Mouse (Mus musculus): ENCODE data around the gene Cyp26a1.

Cyp26a1 gene

GRCm38 (mm10) chr19:37697651-37698272 lies at the start of gene Cyp26a1:
Gene Cyp26a1 (plus strand): TSS chr19:37697798.
- in situ Hi-C loops (cut with MboI, MseI) = no loop called here

GRCm38 (mm10) chr19:37647994-37648393 lies 49.6 kb upstream of the Cyp26a1 start:
- in situ Hi-C loops (cut with MboI, MseI) = no loop called here

- in situ Hi-C loops (cut with MboI, MseI) = no loop called here
These were observed 47.1 kb upstream of the Cyp26a1 start for GRCm38 (mm10) chr19:37650526-37650925.

- in situ Hi-C loops (cut with MboI, MseI) = no loop called here
These were observed 43.6 kb upstream of the Cyp26a1 start for GRCm38 (mm10) chr19:37654012-37654411.

- in situ Hi-C loops (cut with MboI, MseI) = no loop called here
These were observed 41.2 kb upstream of the Cyp26a1 start for GRCm38 (mm10) chr19:37656441-37656840.

GRCm38 (mm10) chr19:37665256-37665655 lies 32.3 kb upstream of the Cyp26a1 start:
- in situ Hi-C loops (cut with MboI, MseI) = no loop called here

- in situ Hi-C loops (cut with MboI, MseI) = no loop called here
These were observed 29.6 kb upstream of the Cyp26a1 start for GRCm38 (mm10) chr19:37667855-37668594.

GRCm38 (mm10) chr19:37668657-37669056 lies 28.9 kb upstream of the Cyp26a1 start:
- in situ Hi-C loops (cut with MboI, MseI) = no loop called here

- in situ Hi-C loops (cut with MboI, MseI) = no loop called here
These were observed 28.1 kb upstream of the Cyp26a1 start for GRCm38 (mm10) chr19:37669486-37669885.

- in situ Hi-C loops (cut with MboI, MseI) = no loop called here
These were observed 24.2 kb upstream of the Cyp26a1 start for GRCm38 (mm10) chr19:37673393-37673792.

- in situ Hi-C loops (cut with MboI, MseI) = no loop called here
These were observed 12.3 kb upstream of the Cyp26a1 start, which contains the start of gene Cyp26c1 for GRCm38 (mm10) chr19:37685281-37685680. Gene Cyp26c1 (plus strand): TSS chr19:37685581.

GRCm38 (mm10) chr19:37686347-37686746 lies 11.3 kb upstream of the Cyp26a1 start:
- in situ Hi-C loops (cut with MboI, MseI) = no loop called here

GRCm38 (mm10) chr19:37686941-37687850 lies 10.4 kb upstream of the Cyp26a1 start:
- in situ Hi-C loops (cut with MboI, MseI) = no loop called here

- in situ Hi-C loops (cut with MboI, MseI) = no loop called here
These were observed 8.1 kb upstream of the Cyp26a1 start for GRCm38 (mm10) chr19:37689478-37689877.

GRCm38 (mm10) chr19:37690716-37691115 lies 6.9 kb upstream of the Cyp26a1 start:
- in situ Hi-C loops (cut with MboI, MseI) = no loop called here

GRCm38 (mm10) chr19:37692879-37693278 lies 4.7 kb upstream of the Cyp26a1 start:
- in situ Hi-C loops (cut with MboI, MseI) = no loop called here

GRCm38 (mm10) chr19:37695146-37695545 lies 2.5 kb upstream of the Cyp26a1 start:
- in situ Hi-C loops (cut with MboI, MseI) = no loop called here

- in situ Hi-C loops (cut with MboI, MseI) = no loop called here
These were observed 1.6 kb upstream of the Cyp26a1 start for GRCm38 (mm10) chr19:37695762-37696602.

GRCm38 (mm10) chr19:37696603-37697334 lies 829 bp upstream of the Cyp26a1 start:
- in situ Hi-C loops (cut with MboI, MseI) = no loop called here

GRCm38 (mm10) chr19:37697335-37697636 lies 312 bp upstream of the Cyp26a1 start:
- in situ Hi-C loops (cut with MboI, MseI) = no loop called here
